Mouse (Mus musculus) MEL (cell line): ENCODE data around the gene Prkag1. TPM values are rescaled to one million over a fixed set of nuclear protein-coding genes. Genes with fewer than 3 reads are reported as not detected.

Experiments used
- DNase-seq: peaks from one replicate; pipeline ENCODE4 v3.0.0; 2011; ENCODE audit warnings: low read depth, low spot score
- H3K27ac ChIP-seq: 2 replicates; pipeline ENCODE4 v1.5.1; 2012; ENCODE audit warnings: low read depth, mild to moderate bottlenecking, control low read depth, low read length, moderate library complexity; ENCODE audit not compliant: control insufficient read depth
- H3K27me3 ChIP-seq, 2 experiments: fragments of 150-350 bp in 1 of 2; sonication (generic) in 1 of 2; 2 replicates each; pipeline ENCODE4 v1.6.1; 2012; ENCODE audit warnings: low read length in 2 of 2, mild to moderate bottlenecking in 2 of 2, improper control_type of control experiment in 1 of 2, moderate library complexity in 1 of 2; ENCODE audit not compliant: insufficient read depth in 2 of 2, control insufficient read depth in 1 of 2
- H3K36me3 ChIP-seq, 2 experiments: 2 replicates each; pipeline ENCODE4 v1.6.1; 2012 to 2014; ENCODE audit warnings: low read length in 2 of 2, improper control_type of control experiment in 1 of 2, inconsistent platforms in 1 of 2, mild to moderate bottlenecking in 1 of 2; ENCODE audit not compliant: insufficient read depth in 2 of 2, control insufficient read depth in 1 of 2
- H3K4me1 ChIP-seq, 2 experiments: fragments of 150-350 bp in 1 of 2; sonication (generic) in 1 of 2; 2 replicates each; pipeline ENCODE4 v1.6.1; 2012; ENCODE audit warnings: low read length in 2 of 2, improper control_type of control experiment in 1 of 2, mild to moderate bottlenecking in 1 of 2; ENCODE audit not compliant: insufficient read depth in 2 of 2, control insufficient read depth in 1 of 2
- H3K4me3 ChIP-seq, 2 experiments: fragments of 150-350 bp in 1 of 2; sonication (generic) in 1 of 2; 2 replicates each; pipeline ENCODE4 v1.5.1; 2012; ENCODE audit warnings: low read depth in 2 of 2, low read length in 2 of 2, mild to moderate bottlenecking in 2 of 2, moderate library complexity in 2 of 2, control low read depth in 1 of 2, improper control_type of control experiment in 1 of 2; ENCODE audit not compliant: control insufficient read depth in 1 of 2, insufficient read depth in 1 of 2
- H3K79me2 ChIP-seq: 2 replicates; pipeline ENCODE4 v1.6.1; 2012; ENCODE audit warnings: mild to moderate bottlenecking, low read length, moderate library complexity; ENCODE audit not compliant: control insufficient read depth, poor library complexity, insufficient read depth
- H3K9ac ChIP-seq: 2 replicates; pipeline ENCODE4 v1.6.1; 2012; ENCODE audit warnings: low read depth, mild to moderate bottlenecking, control low read depth, low read length, moderate library complexity; ENCODE audit not compliant: control insufficient read depth, poor library complexity, severe bottlenecking
- H3K9me3 ChIP-seq: fragments of 150-350 bp; sonication (generic); replicated peaks from 2 replicates; pipeline ENCODE4 v1.6.1; 2012; ENCODE audit warnings: mild to moderate bottlenecking, low read length, improper control_type of control experiment, moderate library complexity; ENCODE audit not compliant: insufficient read depth
- BHLHE40 ChIP-seq: IDR thresholded peaks from 2 replicates; pipeline ENCODE4 v1.6.1; 2012; ENCODE audit warnings: low read depth, mild to moderate bottlenecking, inconsistent platforms, low read length, improper control_type of control experiment, borderline replicate concordance
- CHD1 ChIP-seq: IDR thresholded peaks from 2 replicates; pipeline ENCODE4 v1.6.1; 2012; ENCODE audit warnings: low read depth, mild to moderate bottlenecking, inconsistent platforms, low read length, improper control_type of control experiment
- CTCF ChIP-seq, 3 experiments: IDR thresholded peaks in 2 of 3; conservative IDR thresholded peaks in 1 of 3; 2 replicates each; pipeline ENCODE4 v1.5.1; 2011 to 2012; ENCODE audit warnings: low read length in 3 of 3, low read depth in 2 of 3, mild to moderate bottlenecking in 2 of 3, improper control_type of control experiment in 1 of 3, inconsistent platforms in 1 of 3, mixed read lengths in 1 of 3, moderate library complexity in 1 of 3; ENCODE audit not compliant: control insufficient read depth in 1 of 3, insufficient read depth in 1 of 3, poor library complexity in 1 of 3, severe bottlenecking in 1 of 3
- GATA1 ChIP-seq: IDR thresholded peaks from 2 replicates; pipeline ENCODE4 v1.6.1; 2011; ENCODE audit warnings: low read depth, low read length, improper control_type of control experiment
- MAFK ChIP-seq: IDR thresholded peaks from 2 replicates; pipeline ENCODE4 v1.6.1; 2011; ENCODE audit warnings: low read depth, mild to moderate bottlenecking, low read length, improper control_type of control experiment, borderline replicate concordance
- MAZ ChIP-seq: IDR thresholded peaks from 2 replicates; pipeline ENCODE4 v1.6.1; 2012; ENCODE audit warnings: low read depth, mild to moderate bottlenecking, inconsistent platforms, low read length, improper control_type of control experiment
- MEF2A ChIP-seq: IDR thresholded peaks from 2 replicates; pipeline ENCODE4 v1.6.1; 2014; ENCODE audit warnings: low read depth, mild to moderate bottlenecking, inconsistent platforms, low read length, improper control_type of control experiment; ENCODE audit not compliant: poor library complexity, insufficient replicate concordance, severe bottlenecking; ENCODE audit errors: extremely low read depth
- NELFE ChIP-seq: IDR thresholded peaks from 2 replicates; pipeline ENCODE4 v1.6.1; 2011; ENCODE audit warnings: low read depth, low read length, improper control_type of control experiment
- POLR2AphosphoS5 ChIP-seq: IDR thresholded peaks from 2 replicates; pipeline ENCODE4 v1.6.1; 2012; ENCODE audit warnings: low read depth, borderline replicate concordance, mild to moderate bottlenecking, inconsistent platforms, low read length, moderate library complexity, mixed read lengths
- RCOR1 ChIP-seq: IDR thresholded peaks from 2 replicates; pipeline ENCODE4 v1.6.1; 2012; ENCODE audit warnings: low read depth, mild to moderate bottlenecking, inconsistent platforms, low read length, improper control_type of control experiment
- SMC3 ChIP-seq: IDR thresholded peaks from 2 replicates; pipeline ENCODE4 v1.6.1; 2011; ENCODE audit warnings: low read depth, low read length, improper control_type of control experiment
- TBP ChIP-seq: IDR thresholded peaks from 2 replicates; pipeline ENCODE4 v1.8.0; 2011; ENCODE audit warnings: low read depth, low read length, improper control_type of control experiment
- UBTF ChIP-seq: IDR thresholded peaks from 2 replicates; pipeline ENCODE4 v1.6.1; 2012; ENCODE audit warnings: low read depth, mild to moderate bottlenecking, inconsistent platforms, low read length, improper control_type of control experiment, moderate library complexity, borderline replicate concordance; ENCODE audit not compliant: insufficient read depth
- USF1 ChIP-seq: IDR thresholded peaks from 2 replicates; pipeline ENCODE4 v1.6.1; 2014; ENCODE audit warnings: low read depth, mild to moderate bottlenecking, inconsistent platforms, low read length, improper control_type of control experiment, moderate library complexity
- USF2 ChIP-seq, 2 experiments: IDR thresholded peaks; 2 replicates each; pipeline ENCODE4 v1.6.1; 2011 to 2012; ENCODE audit warnings: improper control_type of control experiment in 2 of 2, low read length in 2 of 2, borderline replicate concordance in 1 of 2, inconsistent platforms in 1 of 2, low read depth in 1 of 2, mild to moderate bottlenecking in 1 of 2; ENCODE audit not compliant: insufficient read depth in 1 of 2
- ZC3H11A ChIP-seq: IDR thresholded peaks from 2 replicates; pipeline ENCODE4 v1.6.1; 2012; ENCODE audit warnings: low read depth, mild to moderate bottlenecking, inconsistent platforms, low read length, improper control_type of control experiment
- ZMIZ1 ChIP-seq: IDR thresholded peaks from 2 replicates; pipeline ENCODE4 v1.6.1; 2012; ENCODE audit warnings: low read depth, mild to moderate bottlenecking, inconsistent platforms, low read length, improper control_type of control experiment, moderate library complexity
- polyA plus RNA-seq, 2 experiments: library from polyadenylated mRNA; stranded (reverse) in 1 of 2; unstranded in 1 of 2; fragments of >175 nt in 1 of 2; fragments of >200 nt in 1 of 2; gene quantifications; 2 replicates each; pipeline versions ENCODE4 v1.2.1 to v1.2.4; 2012; ENCODE audit warnings: low replicate concordance in 2 of 2, low read depth in 1 of 2; ENCODE audit not compliant: insufficient read length in 2 of 2, insufficient read depth in 1 of 2, missing spikeins in 1 of 2
- total RNA-seq: library from RNA; depleted of rRNA; stranded (reverse); fragments of 300-350 nt; gene quantifications from 2 replicates; pipeline ENCODE4 v1.2.3, GENCODE M21; 2012

The Prkag1 gene
- total and polyA plus RNA-seq, 3 experiments: 122 to 348 (median 141) TPM

GRCm38 (mm10) chr15:98863451-98863958 lies 32.2 kb upstream of the Prkag1 start:
- Histone ChIP-seq H3K4me3 (no peak overlapping the region), H3K9ac (no peak overlapping the region), H3K27me3 (no peaks in the 10 kb centered on the region), H3K36me3 (peaks cover 11 to 31% of the 10 kb centered on the region in 2 experiments), H3K4me1 (peaks cover 8 to 11% of the 10 kb centered on the region in 2 experiments), H3K79me2 (peaks cover 27% of the 10 kb centered on the region), H3K9me3 (no peaks in the 10 kb centered on the region), H3K27ac (no peak overlapping the region)
- no peak for TF ChIP-seq SMC3
- DNase-seq: no peak

- H3K4me3 ChIP-seq: no peak overlapping the region
- H3K36me3 ChIP-seq: peaks cover 0 to 37% of the 10 kb centered on the region in 2 experiments; a peak in 2 of 4 replicates
- no peaks in the 10 kb centered on the region for H3K9me3 ChIP-seq
- no peak overlapping the region for H3K9ac ChIP-seq
- no peak for DNase-seq
- TF ChIP-seq CTCF (IDR thresholded peaks at IDR 0.05 in 2 of 3, conservative IDR thresholded peaks at IDR 0.05 in 1 of 3; ENCODE audit: control insufficient read depth in 1 of 3, insufficient read depth in 1 of 3, low read depth in 2 of 3, low read length in 3 of 3, poor library complexity in 1 of 3, severe bottlenecking in 1 of 3): no peak
- TF ChIP-seq GATA1: no peak
- H3K4me1 ChIP-seq: no peaks in the 10 kb centered on the region
- H3K79me2 ChIP-seq: peaks cover 11% of the 10 kb centered on the region
- H3K27ac ChIP-seq: no peak overlapping the region
- no peaks in the 10 kb centered on the region for H3K27me3 ChIP-seq
These were observed 30.5 kb upstream of the Prkag1 start for GRCm38 (mm10) chr15:98861701-98862410.

- peaks cover 4% of the 10 kb centered on the region; the same call in 1 of the 2 replicates for H3K79me2 ChIP-seq
- H3K4me1 ChIP-seq: no peaks in the 10 kb centered on the region
- no peak overlapping the region for H3K9ac ChIP-seq
- H3K36me3 ChIP-seq: peaks cover 0 to 35% of the 10 kb centered on the region in 2 experiments; a peak in 2 of 4 replicates
- H3K9me3 ChIP-seq: no peaks in the 10 kb centered on the region
- no peak for TF ChIP-seq MEF2A
- TF ChIP-seq CHD1: no peak
- TF ChIP-seq BHLHE40: no peak
- no peak for TF ChIP-seq UBTF
- no peak for TF ChIP-seq ZMIZ1
- TF ChIP-seq TBP: no peak
- TF ChIP-seq POLR2AphosphoS5: no peak
- TF ChIP-seq USF2 (IDR thresholded peaks at IDR 0.05; ENCODE audit: borderline replicate concordance in 1 of 2, insufficient read depth in 1 of 2, low read depth in 1 of 2, low read length in 2 of 2): no peak
- no peak for TF ChIP-seq MAZ
- TF ChIP-seq NELFE: no peak
- no peak for TF ChIP-seq ZC3H11A
- no peak for TF ChIP-seq MAFK
- no peak for TF ChIP-seq RCOR1
- TF ChIP-seq USF1: no peak
- no peak for TF ChIP-seq CTCF (IDR thresholded peaks at IDR 0.05 in 2 of 3, conservative IDR thresholded peaks at IDR 0.05 in 1 of 3; ENCODE audit: control insufficient read depth in 1 of 3, insufficient read depth in 1 of 3, low read depth in 2 of 3, low read length in 3 of 3, poor library complexity in 1 of 3, severe bottlenecking in 1 of 3)
- H3K27ac ChIP-seq: no peak overlapping the region
- no peak overlapping the region for H3K4me3 ChIP-seq
- DNase-seq: no peak
- no peaks in the 10 kb centered on the region for H3K27me3 ChIP-seq
These were observed 29.6 kb upstream of the Prkag1 start for GRCm38 (mm10) chr15:98860921-98861320.
